Mouse (Mus musculus): ENCODE measurements at regions not wholly inside any gene's neighbourhood (a gene's known extent, or its start where the extent isn't known, plus 50 kb on each side); places are given as distances from the start of the nearest gene placed in this dataset.

GRCm38 (mm10) chr10:51930266-51930665 is 92.0 kb upstream of the Vgll2 start:
- H3K4me1 ChIP-seq, result no peaks in the 10 kb centered on the region
- no peak overlapping the region for H3K4me2 ChIP-seq (replicated peaks)
- 69% methylated on average over 2 of the region's 2 CpGs for WGBS
- H3K27ac ChIP-seq, result no peak overlapping the region
- ATAC-seq (ENCODE audit: low FRiP score, low read depth), result no peak
- no peak overlapping the region for H3K4me3 ChIP-seq
- H3K9ac ChIP-seq, result no peak overlapping the region
- H3K27me3 ChIP-seq (replicated peaks), result no peaks in the 10 kb centered on the region
- H3K9me3 ChIP-seq, result no peaks in the 10 kb centered on the region
- no peaks in the 10 kb centered on the region for H3K36me3 ChIP-seq

- WGBS, result 80% methylated on average over 1 of the region's 1 CpGs
- H3K4me1 ChIP-seq, result no peaks in the 10 kb centered on the region
- no peak for ATAC-seq (ENCODE audit: low FRiP score, low read depth)
Observed at GRCm38 (mm10) chr10:51930696-51931095, 91.6 kb upstream of the Vgll2 start.

GRCm38 (mm10) chr10:51935482-51935881 is 86.8 kb upstream of the Vgll2 start:
- no peaks in the 10 kb centered on the region for H3K36me3 ChIP-seq
- 88% methylated on average over 3 of the region's 3 CpGs for WGBS

More at GRCm38 (mm10) chr10:51930696-51931095, 91.6 kb upstream of the Vgll2 start:
- H3K36me3 ChIP-seq, result no peaks in the 10 kb centered on the region
- no peak overlapping the region for H3K4me3 ChIP-seq
- H3K9me3 ChIP-seq, result no peaks in the 10 kb centered on the region
- H3K4me2 ChIP-seq (replicated peaks), result no peak overlapping the region
- no peaks in the 10 kb centered on the region for H3K27me3 ChIP-seq (replicated peaks)
- no peak overlapping the region for H3K9ac ChIP-seq
- no peak overlapping the region for H3K27ac ChIP-seq

GRCm38 (mm10) chr10:51941192-51941591 is 81.1 kb upstream of the Vgll2 start:
- Histone ChIP-seq H3K9me3 (no peaks in the 10 kb centered on the region), H3K27me3 (replicated peaks) (no peaks in the 10 kb centered on the region), H3K4me2 (replicated peaks) (no peak overlapping the region), H3K27ac (no peak overlapping the region), H3K4me1 (peaks cover 5% of the 10 kb centered on the region), H3K4me3 (no peak overlapping the region), H3K9ac (no peak overlapping the region), H3K36me3 (no peaks in the 10 kb centered on the region)
- WGBS, result 81% methylated on average over 2 of the region's 2 CpGs
- no peak for ATAC-seq (ENCODE audit: low FRiP score, low read depth)

More at GRCm38 (mm10) chr10:51935482-51935881, 86.8 kb upstream of the Vgll2 start:
- no peak overlapping the region for H3K9ac ChIP-seq
- no peaks in the 10 kb centered on the region for H3K4me1 ChIP-seq
- H3K27me3 ChIP-seq (replicated peaks), result no peaks in the 10 kb centered on the region
- no peak overlapping the region for H3K4me3 ChIP-seq
- no peak overlapping the region for H3K27ac ChIP-seq
- ATAC-seq (ENCODE audit: low FRiP score, low read depth), result no peak
- no peaks in the 10 kb centered on the region for H3K9me3 ChIP-seq
- no peak overlapping the region for H3K4me2 ChIP-seq (replicated peaks)

GRCm38 (mm10) chr10:51945701-51946100 is 76.6 kb upstream of the Vgll2 start:
- Histone ChIP-seq H3K4me3 (no peak overlapping the region), H3K27ac (no peak overlapping the region), H3K9ac (no peak overlapping the region), H3K4me2 (replicated peaks) (no peak overlapping the region), H3K9me3 (no peaks in the 10 kb centered on the region), H3K36me3 (no peaks in the 10 kb centered on the region), H3K27me3 (replicated peaks) (no peaks in the 10 kb centered on the region), H3K4me1 (peaks cover 5% of the 10 kb centered on the region)
- WGBS, result 31% methylated on average over 4 of the region's 4 CpGs
- ATAC-seq (ENCODE audit: low FRiP score, low read depth), result no peak; the same call in 1 of the 2 replicates

- Histone ChIP-seq H3K9ac (no peak overlapping the region), H3K4me3 (no peak overlapping the region), H3K9me3 (no peaks in the 10 kb centered on the region), H3K4me2 (replicated peaks) (no peak overlapping the region), H3K36me3 (no peaks in the 10 kb centered on the region), H3K27me3 (replicated peaks) (no peaks in the 10 kb centered on the region), H3K27ac (no peak overlapping the region), H3K4me1 (peaks cover 5% of the 10 kb centered on the region)
- no peak for ATAC-seq (ENCODE audit: low FRiP score, low read depth)
Observed at GRCm38 (mm10) chr10:51946189-51946588, 76.1 kb upstream of the Vgll2 start.

- Histone ChIP-seq H3K9ac (no peak overlapping the region), H3K27ac (no peak overlapping the region), H3K4me1 (peaks cover 5% of the 10 kb centered on the region), H3K9me3 (no peaks in the 10 kb centered on the region), H3K36me3 (no peaks in the 10 kb centered on the region), H3K4me2 (replicated peaks) (no peak overlapping the region), H3K4me3 (no peak overlapping the region), H3K27me3 (replicated peaks) (no peaks in the 10 kb centered on the region)
- no peak for ATAC-seq (ENCODE audit: low FRiP score, low read depth)
Observed at GRCm38 (mm10) chr10:51946881-51947280, 75.4 kb upstream of the Vgll2 start.

GRCm38 (mm10) chr10:51950016-51950415 is 72.3 kb upstream of the Vgll2 start:
- no peak for ATAC-seq (ENCODE audit: low FRiP score, low read depth)
- no peak overlapping the region for H3K4me2 ChIP-seq (replicated peaks)
- no peak overlapping the region for H3K4me3 ChIP-seq
- H3K4me1 ChIP-seq, result peaks cover 5% of the 10 kb centered on the region
- H3K36me3 ChIP-seq, result no peaks in the 10 kb centered on the region
- no peak overlapping the region for H3K27ac ChIP-seq
- no peaks in the 10 kb centered on the region for H3K9me3 ChIP-seq
- no peak overlapping the region for H3K9ac ChIP-seq
- H3K27me3 ChIP-seq (replicated peaks), result no peaks in the 10 kb centered on the region
- 81% methylated on average over 1 of the region's 1 CpGs for WGBS

GRCm38 (mm10) chr10:51952021-51952420 is 70.3 kb upstream of the Vgll2 start:
- Histone ChIP-seq H3K4me3 (no peak overlapping the region), H3K4me1 (no peaks in the 10 kb centered on the region), H3K4me2 (replicated peaks) (no peak overlapping the region), H3K27ac (no peak overlapping the region), H3K36me3 (no peaks in the 10 kb centered on the region), H3K27me3 (replicated peaks) (no peaks in the 10 kb centered on the region), H3K9ac (no peak overlapping the region), H3K9me3 (no peaks in the 10 kb centered on the region)
- no peak for ATAC-seq (ENCODE audit: low FRiP score, low read depth)
- WGBS, result 72% methylated on average over 4 of the region's 4 CpGs

- Histone ChIP-seq H3K4me3 (no peak overlapping the region), H3K27ac (no peak overlapping the region), H3K9ac (no peak overlapping the region), H3K4me2 (replicated peaks) (no peak overlapping the region), H3K9me3 (no peaks in the 10 kb centered on the region), H3K4me1 (0 out of 2 replicates have a peak, but pooled peaks cover under 1% of the 10 kb centered on the region), H3K27me3 (replicated peaks) (no peaks in the 10 kb centered on the region), H3K36me3 (no peaks in the 10 kb centered on the region)
- no peak for ATAC-seq (ENCODE audit: low FRiP score, low read depth)
- 77% methylated on average over 1 of the region's 1 CpGs for WGBS
Observed at GRCm38 (mm10) chr10:51956493-51956892, 65.8 kb upstream of the Vgll2 start.

GRCm38 (mm10) chr10:51961497-51961896 is 60.8 kb upstream of the Vgll2 start:
- no peaks in the 10 kb centered on the region for H3K27me3 ChIP-seq (replicated peaks)
- H3K27ac ChIP-seq, result no peak overlapping the region
- H3K36me3 ChIP-seq, result no peaks in the 10 kb centered on the region
- peak; percentile 96 for ATAC-seq (ENCODE audit: low FRiP score, low read depth)
- 3% methylated on average over 2 of the region's 2 CpGs for WGBS
- H3K4me2 ChIP-seq (replicated peaks), result no peak overlapping the region
- H3K9me3 ChIP-seq, result no peaks in the 10 kb centered on the region
- H3K4me3 ChIP-seq, result no peak overlapping the region
- H3K9ac ChIP-seq, result no peak overlapping the region
- 0 out of 2 replicates have a peak, but pooled peaks cover 2% of the 10 kb centered on the region for H3K4me1 ChIP-seq

GRCm38 (mm10) chr10:51963671-51964070 is 58.6 kb upstream of the Vgll2 start:
- 85% methylated on average over 1 of the region's 1 CpGs for WGBS
- Histone ChIP-seq H3K4me3 (no peak overlapping the region), H3K27ac (no peak overlapping the region), H3K4me1 (0 out of 2 replicates have a peak, but pooled peaks cover 2% of the 10 kb centered on the region), H3K36me3 (no peaks in the 10 kb centered on the region), H3K9ac (no peak overlapping the region), H3K9me3 (no peaks in the 10 kb centered on the region), H3K4me2 (replicated peaks) (no peak overlapping the region), H3K27me3 (replicated peaks) (no peaks in the 10 kb centered on the region)
- no peak for ATAC-seq (ENCODE audit: low FRiP score, low read depth)

GRCm38 (mm10) chr10:51970113-51970512 is 52.2 kb upstream of the Vgll2 start:
- Histone ChIP-seq H3K4me1 (no peaks in the 10 kb centered on the region), H3K9ac (no peak overlapping the region), H3K36me3 (no peaks in the 10 kb centered on the region), H3K4me2 (replicated peaks) (no peak overlapping the region), H3K27me3 (replicated peaks) (no peaks in the 10 kb centered on the region), H3K9me3 (no peaks in the 10 kb centered on the region), H3K4me3 (no peak overlapping the region), H3K27ac (no peak overlapping the region)
- ATAC-seq (ENCODE audit: low FRiP score, low read depth), result 0 out of 2 replicates have a peak, but pooled peaks have one; percentile 13
- 79% methylated on average over 9 of the region's 9 CpGs for WGBS

Data from neural tube, embryonic 12.5 days (tissue).